Mouse (Mus musculus): ENCODE measurements around the gene Cdk5r2. TPM values are rescaled to one million over a fixed set of nuclear protein-coding genes. Genes with fewer than 3 reads are reported as not detected.

The Cdk5r2 gene
- polyA plus RNA-seq, 1 experiment = not detected

DNA sequence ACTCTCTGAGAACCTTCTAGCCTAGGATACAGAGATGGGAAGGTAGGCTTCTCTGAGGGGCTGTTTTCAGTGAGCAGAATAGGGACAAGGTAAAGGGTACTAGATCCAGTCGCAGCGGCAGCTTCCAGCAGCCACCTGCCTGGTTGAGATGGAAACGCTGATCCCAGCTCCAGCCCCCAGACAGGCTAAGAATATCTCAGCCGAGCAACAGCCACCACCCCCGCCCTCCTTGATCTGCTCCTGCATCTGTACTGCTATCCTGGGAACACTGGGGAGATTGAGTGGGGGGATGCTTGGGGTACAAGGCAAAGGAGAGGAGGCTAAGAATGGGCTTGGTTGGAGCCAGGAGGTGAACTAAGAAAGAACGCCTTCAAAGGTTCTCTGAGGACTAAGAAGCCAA lies 4.5 kb upstream of the Cdk5r2 start:
- TF ChIP-seq GATA1 (IDR thresholded peaks at IDR 0.05; ENCODE audit: borderline replicate concordance, low read length) (no peak), FLI1 (IDR thresholded peaks at IDR 0.05; ENCODE audit: low read length) (no peak)
- peaks cover 11% of the 10 kb centered on the region for H3K4me1 ChIP-seq
- no peak overlapping the region for H3K4me3 ChIP-seq (replicated peaks)
- 0 out of 2 replicates have a peak, but pooled peaks cover 4% of the 10 kb centered on the region for H3K9me3 ChIP-seq
- no peaks in the 10 kb centered on the region for H3K36me3 ChIP-seq (replicated peaks; ENCODE audit: low read length)
- H3K27me3 ChIP-seq (replicated peaks) = peaks cover 81% of the 10 kb centered on the region

DNA sequence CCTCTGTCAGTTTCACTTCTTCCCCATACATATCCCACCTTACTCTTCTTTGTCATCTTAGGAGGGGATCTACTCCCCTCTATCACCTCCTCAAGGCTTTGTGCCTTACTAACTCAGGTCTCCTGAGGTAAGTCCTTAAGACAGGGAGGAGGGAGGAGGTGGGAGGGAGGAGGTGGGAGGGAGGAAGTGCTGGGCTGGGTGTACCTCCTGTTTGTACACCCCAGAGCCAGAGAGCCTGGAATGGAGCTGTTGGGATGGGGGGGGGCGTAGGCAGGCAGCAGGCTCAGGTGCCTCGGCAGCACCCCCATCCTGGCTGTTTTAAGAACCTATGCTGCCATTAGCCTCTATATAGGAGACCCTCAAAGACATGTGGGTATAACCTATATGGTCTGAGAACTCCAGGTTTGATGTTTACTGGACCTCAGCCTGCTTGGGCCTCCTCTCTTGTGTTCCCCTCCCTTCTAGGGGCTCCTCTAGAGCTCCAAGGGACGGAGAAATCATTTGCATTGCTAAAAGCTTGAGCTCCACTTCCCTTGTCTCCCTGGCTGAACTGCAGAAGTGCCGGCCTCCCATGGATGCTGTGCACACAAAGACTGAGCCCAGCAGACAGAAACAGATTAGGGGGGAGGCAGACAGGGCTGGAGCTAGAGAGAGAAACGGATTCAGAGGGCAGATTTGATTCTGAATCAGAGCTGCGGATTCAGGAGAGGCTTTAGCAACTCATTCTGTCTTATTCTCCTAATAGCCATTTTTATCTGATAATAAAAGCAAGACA lies 3.5 kb upstream of the Cdk5r2 start:
- no peak for TF ChIP-seq GATA1 (IDR thresholded peaks at IDR 0.05; ENCODE audit: borderline replicate concordance, low read length)
- TF ChIP-seq FLI1 (IDR thresholded peaks at IDR 0.05; ENCODE audit: low read length) = no peak
- H3K9me3 ChIP-seq = 0 out of 2 replicates have a peak, but pooled peaks cover 9% of the 10 kb centered on the region
- H3K36me3 ChIP-seq (replicated peaks; ENCODE audit: low read length) = no peaks in the 10 kb centered on the region
- no peak overlapping the region for H3K4me3 ChIP-seq (replicated peaks)
- H3K27me3 ChIP-seq (replicated peaks) = peaks cover 87% of the 10 kb centered on the region
- peaks cover 21% of the 10 kb centered on the region for H3K4me1 ChIP-seq

DNA sequence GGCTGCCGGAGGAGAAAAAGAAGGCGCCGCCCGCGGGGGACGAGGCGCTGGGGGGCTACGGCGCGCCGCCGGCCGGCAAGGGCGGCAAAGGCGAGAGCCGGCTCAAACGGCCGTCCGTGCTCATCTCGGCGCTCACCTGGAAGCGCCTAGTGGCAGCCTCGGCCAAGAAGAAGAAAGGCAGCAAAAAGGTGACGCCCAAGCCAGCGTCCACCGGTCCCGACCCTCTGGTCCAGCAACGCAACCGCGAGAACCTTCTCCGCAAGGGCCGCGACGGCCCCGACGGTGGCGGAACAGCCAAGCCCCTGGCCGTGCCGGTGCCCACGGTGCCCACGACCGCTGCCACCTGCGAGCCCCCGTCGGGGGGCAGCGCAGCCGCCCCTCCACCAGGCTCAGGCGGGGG lies 422 bp downstream of the Cdk5r2 start:
- TF ChIP-seq FLI1 (IDR thresholded peaks at IDR 0.05; ENCODE audit: low read length) = no peak
- no peak for TF ChIP-seq GATA1 (IDR thresholded peaks at IDR 0.05; ENCODE audit: borderline replicate concordance, low read length)
- Histone ChIP-seq H3K4me1 (peaks cover 29% of the 10 kb centered on the region), H3K36me3 (replicated peaks; ENCODE audit: low read length) (no peaks in the 10 kb centered on the region), H3K27me3 (replicated peaks) (peaks cover 99% of the 10 kb centered on the region), H3K4me3 (replicated peaks) (peak overlapping the region; percentile 59), H3K9me3 (0 out of 2 replicates have a peak, but pooled peaks cover 9% of the 10 kb centered on the region)

DNA sequence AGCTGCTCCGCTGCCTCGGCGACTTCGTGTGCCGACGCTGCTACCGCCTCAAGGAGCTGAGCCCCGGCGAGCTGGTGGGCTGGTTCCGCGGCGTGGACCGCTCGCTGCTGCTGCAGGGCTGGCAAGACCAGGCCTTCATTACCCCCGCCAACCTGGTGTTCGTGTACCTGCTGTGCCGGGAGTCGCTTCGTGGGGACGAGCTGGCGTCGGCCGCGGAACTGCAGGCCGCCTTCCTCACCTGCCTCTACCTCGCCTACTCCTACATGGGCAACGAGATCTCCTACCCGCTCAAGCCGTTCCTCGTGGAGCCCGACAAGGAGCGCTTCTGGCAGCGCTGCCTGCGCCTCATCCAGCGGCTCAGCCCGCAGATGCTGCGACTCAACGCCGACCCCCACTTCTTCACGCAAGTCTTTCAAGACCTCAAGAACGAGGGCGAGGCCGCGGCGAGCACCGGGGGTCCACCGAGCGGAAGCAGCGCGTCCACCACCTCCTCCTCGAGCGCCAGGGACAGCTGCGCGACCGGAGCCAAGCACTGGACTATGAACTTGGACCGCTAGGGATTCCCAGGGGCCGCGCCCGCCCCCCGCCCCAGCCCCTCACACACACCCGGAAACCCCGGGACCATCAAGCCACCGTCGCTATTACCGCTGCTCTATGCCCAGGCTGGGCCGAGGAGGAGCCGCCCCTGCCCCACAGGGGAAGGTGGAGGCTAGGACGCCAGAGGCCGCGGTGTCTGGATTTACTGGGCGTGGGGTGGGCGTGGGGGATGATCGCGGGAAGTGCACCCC lies 1.1 kb downstream of the Cdk5r2 start:
- H3K4me3 ChIP-seq (replicated peaks) = peak overlapping the region; percentile 62
- peaks cover 29% of the 10 kb centered on the region for H3K4me1 ChIP-seq
- peaks cover 98% of the 10 kb centered on the region for H3K27me3 ChIP-seq (replicated peaks)
- 0 out of 2 replicates have a peak, but pooled peaks cover 9% of the 10 kb centered on the region for H3K9me3 ChIP-seq
- H3K36me3 ChIP-seq (replicated peaks; ENCODE audit: low read length) = no peaks in the 10 kb centered on the region
- no peak for TF ChIP-seq FLI1 (IDR thresholded peaks at IDR 0.05; ENCODE audit: low read length)
- no peak for TF ChIP-seq GATA1 (IDR thresholded peaks at IDR 0.05; ENCODE audit: borderline replicate concordance, low read length)

DNA sequence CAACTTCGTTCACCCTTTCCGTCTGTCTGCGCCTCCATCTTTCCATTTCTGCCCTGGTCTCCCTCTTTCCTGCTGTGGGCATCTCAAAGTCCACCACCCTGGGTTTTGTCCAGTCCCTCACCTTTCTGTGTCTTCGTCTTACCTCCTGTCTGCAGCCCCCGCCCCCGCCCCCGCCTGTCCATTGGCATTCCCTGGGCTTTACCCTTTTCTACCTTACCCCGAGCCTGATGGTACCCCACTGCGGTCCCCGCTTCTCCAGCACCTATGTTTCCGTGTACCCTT lies 1.6 kb downstream of the Cdk5r2 start:
- Histone ChIP-seq H3K36me3 (replicated peaks; ENCODE audit: low read length) (no peaks in the 10 kb centered on the region), H3K4me3 (replicated peaks) (no peak overlapping the region), H3K27me3 (replicated peaks) (peaks cover 96% of the 10 kb centered on the region), H3K4me1 (peaks cover 29% of the 10 kb centered on the region), H3K9me3 (0 out of 2 replicates have a peak, but pooled peaks cover 9% of the 10 kb centered on the region)
- TF ChIP-seq GATA1 (IDR thresholded peaks at IDR 0.05; ENCODE audit: borderline replicate concordance, low read length) = no peak
- TF ChIP-seq FLI1 (IDR thresholded peaks at IDR 0.05; ENCODE audit: low read length) = no peak

DNA sequence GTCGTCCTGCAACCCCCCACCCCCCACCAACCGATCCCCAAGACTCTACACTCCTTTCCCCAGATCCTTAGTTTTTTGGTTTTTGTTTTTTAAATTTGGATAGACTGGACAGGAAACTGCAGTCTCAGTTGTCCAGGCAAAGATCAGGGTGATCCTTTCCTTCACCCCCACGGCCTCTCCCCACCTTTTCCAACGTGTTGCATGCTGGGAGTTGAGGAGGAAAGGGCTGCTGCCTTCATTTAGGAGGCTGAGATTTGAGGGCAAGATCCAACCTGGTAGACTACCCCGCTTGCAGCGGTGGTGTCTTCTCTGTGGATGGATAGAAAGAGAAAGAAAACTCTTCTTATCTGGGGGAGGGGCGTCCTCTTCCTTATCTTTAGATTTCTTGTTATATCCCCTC lies 2.1 kb downstream of the Cdk5r2 start:
- H3K27me3 ChIP-seq (replicated peaks) = peaks cover 92% of the 10 kb centered on the region
- 0 out of 2 replicates have a peak, but pooled peaks cover 9% of the 10 kb centered on the region for H3K9me3 ChIP-seq
- no peak overlapping the region for H3K4me3 ChIP-seq (replicated peaks)
- peaks cover 29% of the 10 kb centered on the region for H3K4me1 ChIP-seq
- no peak for TF ChIP-seq GATA1 (IDR thresholded peaks at IDR 0.05; ENCODE audit: borderline replicate concordance, low read length)
- no peak for TF ChIP-seq FLI1 (IDR thresholded peaks at IDR 0.05; ENCODE audit: low read length)
- no peaks in the 10 kb centered on the region for H3K36me3 ChIP-seq (replicated peaks; ENCODE audit: low read length)

DNA sequence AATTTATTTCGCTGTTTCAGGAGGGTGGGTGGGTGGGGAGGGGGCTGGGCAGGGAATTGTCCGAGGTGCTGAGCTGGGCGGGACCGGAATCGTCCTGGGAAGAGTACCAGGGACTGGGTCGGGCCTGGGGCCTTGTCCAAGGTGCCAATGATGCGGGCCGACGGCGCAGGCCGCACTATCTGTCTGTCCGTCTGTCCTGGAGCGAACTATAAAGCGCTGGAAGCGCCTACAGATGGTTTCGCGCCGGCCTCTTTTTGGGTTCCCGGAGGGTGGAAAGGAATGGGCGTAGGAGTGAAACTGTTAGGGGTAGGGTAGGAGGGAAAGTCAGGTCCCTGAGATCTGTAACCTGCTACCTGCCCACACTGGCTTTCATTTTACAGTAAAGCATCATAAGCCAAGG lies 2.5 kb downstream of the Cdk5r2 start:
- Histone ChIP-seq H3K4me1 (peaks cover 29% of the 10 kb centered on the region), H3K9me3 (0 out of 2 replicates have a peak, but pooled peaks cover 9% of the 10 kb centered on the region), H3K36me3 (replicated peaks; ENCODE audit: low read length) (no peaks in the 10 kb centered on the region), H3K27me3 (replicated peaks) (peaks cover 89% of the 10 kb centered on the region), H3K4me3 (replicated peaks) (no peak overlapping the region)
- TF ChIP-seq GATA1 (IDR thresholded peaks at IDR 0.05; ENCODE audit: borderline replicate concordance, low read length) = no peak
- no peak for TF ChIP-seq FLI1 (IDR thresholded peaks at IDR 0.05; ENCODE audit: low read length)

DNA sequence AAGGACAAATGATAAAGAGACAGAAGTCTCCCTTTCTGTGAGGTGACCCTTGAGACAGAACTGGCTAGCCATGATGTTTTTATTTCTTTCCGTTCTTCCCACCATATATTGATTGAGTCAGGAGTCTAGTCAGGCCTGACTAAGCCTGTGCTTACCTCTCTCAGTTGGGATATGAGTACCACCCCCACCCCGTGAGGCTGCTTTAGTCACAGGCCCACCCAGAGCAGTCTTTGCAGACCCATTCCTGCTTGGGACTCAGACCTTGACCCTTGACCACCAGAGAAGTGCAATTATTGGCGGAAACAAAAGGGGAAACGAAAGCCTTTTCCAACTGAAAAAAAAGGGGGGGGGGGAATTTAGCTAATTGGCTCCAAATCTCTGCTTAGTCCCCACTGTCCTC lies 2.9 kb downstream of the Cdk5r2 start:
- Histone ChIP-seq H3K4me1 (peaks cover 29% of the 10 kb centered on the region), H3K9me3 (0 out of 2 replicates have a peak, but pooled peaks cover 9% of the 10 kb centered on the region), H3K36me3 (replicated peaks; ENCODE audit: low read length) (no peaks in the 10 kb centered on the region), H3K4me3 (replicated peaks) (no peak overlapping the region), H3K27me3 (replicated peaks) (peaks cover 84% of the 10 kb centered on the region)
- TF ChIP-seq GATA1 (IDR thresholded peaks at IDR 0.05; ENCODE audit: borderline replicate concordance, low read length) (no peak), FLI1 (IDR thresholded peaks at IDR 0.05; ENCODE audit: low read length) (no peak)

DNA sequence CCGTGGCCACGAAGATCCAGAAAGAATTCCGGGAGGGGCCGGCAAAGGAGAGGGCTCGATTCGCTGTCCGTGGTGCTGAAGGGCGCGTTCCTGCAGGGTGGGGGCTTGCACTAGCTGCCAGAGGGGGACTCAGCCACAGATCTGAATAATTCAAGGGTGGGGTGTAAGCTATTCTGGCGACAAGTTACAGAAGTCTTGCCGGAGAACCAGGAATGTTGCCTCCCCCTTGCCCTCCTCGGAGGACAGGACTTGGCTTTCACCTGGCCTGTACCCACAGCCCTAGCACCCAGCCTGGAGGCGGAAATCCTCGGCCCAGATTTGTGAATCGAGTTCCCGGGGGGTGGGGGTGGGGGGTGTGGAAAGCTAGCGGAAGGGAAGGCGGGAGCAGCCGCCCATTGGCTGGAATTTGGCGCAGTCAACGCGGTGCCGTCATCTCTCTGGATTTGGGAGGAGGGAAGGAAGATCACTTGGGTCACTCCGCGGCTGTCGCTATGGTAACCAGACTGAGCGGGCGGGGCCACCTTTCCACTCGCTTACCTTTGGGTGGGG lies 3.5 kb downstream of the Cdk5r2 start:
- Histone ChIP-seq H3K4me1 (peaks cover 29% of the 10 kb centered on the region), H3K4me3 (replicated peaks) (no peak overlapping the region), H3K36me3 (replicated peaks; ENCODE audit: low read length) (no peaks in the 10 kb centered on the region), H3K9me3 (0 out of 2 replicates have a peak, but pooled peaks cover 9% of the 10 kb centered on the region), H3K27me3 (replicated peaks) (peaks cover 78% of the 10 kb centered on the region)
- TF ChIP-seq FLI1 (IDR thresholded peaks at IDR 0.05; ENCODE audit: low read length) (no peak), GATA1 (IDR thresholded peaks at IDR 0.05; ENCODE audit: borderline replicate concordance, low read length) (no peak)
